Mouse (Mus musculus) intestine, postnatal 0 days (tissue): ENCODE measurements around the gene Clip2. TPM values are rescaled to one million over a fixed set of nuclear protein-coding genes. Genes with fewer than 3 reads are reported as not detected.
"Not testable (repeated sequence)": the region's sequence is repeated elsewhere in the genome, so short reads cannot be mapped to it uniquely, and the experiment has no call there.

Experiments
- ATAC-seq: fragments of 200-750 bp; cut with Nextera tagmentation; 2 replicates; pipeline ENCODE4 v1.8.0; 2017; ENCODE audit warnings: mild to moderate bottlenecking, moderate TSS enrichment, moderate library complexity
- H3K27ac ChIP-seq: fragments of 300-500 bp; sonication (generic); 2 replicates; pipeline ENCODE4 v1.5.1; 2014; ENCODE audit warnings: mild to moderate bottlenecking, low read depth, low read length, moderate library complexity
- H3K27me3 ChIP-seq: fragments of 300-500 bp; sonication (generic); replicated peaks from 2 replicates; pipeline ENCODE4 v1.6.1; 2014; ENCODE audit warnings: low read length, mixed read lengths; ENCODE audit not compliant: control insufficient read depth, insufficient read depth
- H3K36me3 ChIP-seq: fragments of 300-500 bp; sonication (generic); 2 replicates; pipeline ENCODE4 v1.6.1; 2014; ENCODE audit warnings: mild to moderate bottlenecking, moderate library complexity; ENCODE audit not compliant: control insufficient read depth, insufficient read depth
- H3K4me1 ChIP-seq: fragments of 300-500 bp; sonication (generic); replicated peaks from 2 replicates; pipeline ENCODE4 v1.6.1; 2014; ENCODE audit warnings: antibody characterized with exemption, low read length, mixed read lengths; ENCODE audit not compliant: control insufficient read depth, insufficient read depth
- H3K4me2 ChIP-seq: fragments of 300-500 bp; sonication (generic); replicated peaks from 2 replicates; pipeline ENCODE4 v1.6.1; 2014; ENCODE audit warnings: low read depth, mild to moderate bottlenecking, moderate library complexity
- H3K4me3 ChIP-seq: fragments of 300-500 bp; sonication (generic); 2 replicates; pipeline ENCODE4 v1.5.1; 2014; ENCODE audit warnings: low read depth, low read length
- H3K9ac ChIP-seq: fragments of 300-500 bp; sonication (generic); 2 replicates; pipeline ENCODE4 v1.6.1; 2014; ENCODE audit warnings: mild to moderate bottlenecking, low read depth, low read length
- H3K9me3 ChIP-seq: fragments of 300-500 bp; sonication (generic); 2 replicates; pipeline ENCODE4 v1.6.1; 2016; ENCODE audit warnings: mixed run types; ENCODE audit not compliant: control insufficient read depth
- CTCF ChIP-seq: sonication (generic); IDR thresholded peaks from 2 replicates; pipeline ENCODE4 v1.5.1; 2016; ENCODE audit warnings: low read depth, mild to moderate bottlenecking, control low read depth, antibody characterized with exemption, moderate library complexity
- WGBS: fragments of 180-500 bp; shearing (Covaris S2); extraction: QIAGEN DNeasy Blood & Tissue Kit; methylation state at CpG from one replicate; pipeline ENCODE4 v1.1.7; 2014; 5-methylcytosine and 5-hydroxymethylcytosine counted together
- polyA plus RNA-seq: library from polyadenylated mRNA; unstranded; fragments of >200 nt; fragmentation: Nextera tagmentation; extraction: Ambion mirVana; gene quantifications from 2 replicates; pipeline ENCODE4 v1.2.1, GENCODE M21; 2015

Clip2 gene
- polyA plus RNA-seq, 1 experiment from 2014 or later = 2.6 TPM

- TF ChIP-seq CTCF = peak; percentile 99
- ATAC-seq = peak; percentile 63
- Histone ChIP-seq H3K27me3 (no peaks in the 10 kb centered on the region), H3K9ac (no peak overlapping the region), H3K4me3 (no peak overlapping the region), H3K36me3 (peaks cover 19% of the 10 kb centered on the region), H3K4me2 (no peak overlapping the region), H3K27ac (no peak overlapping the region), H3K4me1 (no peaks in the 10 kb centered on the region), H3K9me3 (no peaks in the 10 kb centered on the region)
- WGBS = 57% methylated on average over 13 of the region's 13 CpGs
Measured at GRCm38 (mm10) chr5:134485900-134486665, 66.2 kb downstream of the Clip2 start.

GRCm38 (mm10) chr5:134485183-134485730 lies 67.0 kb downstream of the Clip2 start:
- peak; percentile 9; the same call in 1 of the 2 replicates for ATAC-seq
- Histone ChIP-seq H3K4me1 (no peaks in the 10 kb centered on the region), H3K4me2 (no peak overlapping the region), H3K9ac (no peak overlapping the region), H3K27me3 (no peaks in the 10 kb centered on the region), H3K4me3 (no peak overlapping the region), H3K27ac (no peak overlapping the region), H3K36me3 (peaks cover 12% of the 10 kb centered on the region), H3K9me3 (no peaks in the 10 kb centered on the region)
- 79% methylated on average over 7 of the region's 7 CpGs for WGBS
- no peak for TF ChIP-seq CTCF

- ATAC-seq = no peak
- no peak overlapping the region for H3K4me3 ChIP-seq
- no peak for TF ChIP-seq CTCF
- H3K9ac ChIP-seq = no peak overlapping the region
- WGBS = 84% methylated on average over 1 of the region's 1 CpGs
- no peaks in the 10 kb centered on the region for H3K9me3 ChIP-seq
- H3K27ac ChIP-seq = no peak overlapping the region
- H3K4me1 ChIP-seq = no peaks in the 10 kb centered on the region
- no peaks in the 10 kb centered on the region for H3K36me3 ChIP-seq
- no peaks in the 10 kb centered on the region for H3K27me3 ChIP-seq
- H3K4me2 ChIP-seq = no peak overlapping the region
Measured at GRCm38 (mm10) chr5:134483291-134483690, 68.9 kb downstream of the Clip2 start.

DNA sequence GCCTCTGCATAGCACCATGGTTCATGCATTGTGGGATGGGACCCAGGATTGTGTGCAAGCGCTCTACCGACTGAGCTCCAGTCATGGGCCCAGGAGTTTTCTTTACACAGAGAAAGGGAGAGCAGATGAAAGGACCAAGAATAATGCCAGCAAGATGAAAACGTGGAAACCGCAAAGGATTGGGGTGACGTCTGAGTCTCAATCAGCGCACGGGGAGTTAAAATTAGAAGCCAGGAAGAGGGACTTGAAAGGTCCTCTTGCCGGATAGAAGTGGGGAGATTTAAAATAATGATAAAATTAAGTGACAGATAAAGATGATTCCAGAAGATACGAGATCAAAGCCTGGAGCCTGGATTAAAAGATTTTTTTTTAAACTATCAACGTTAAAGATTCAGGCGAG lies 69.9 kb downstream of the Clip2 start:
- no peak for ATAC-seq
- no peak overlapping the region for H3K4me3 ChIP-seq
- WGBS = 69% methylated on average over 11 of the region's 11 CpGs
- no peak overlapping the region for H3K27ac ChIP-seq
- no peaks in the 10 kb centered on the region for H3K4me1 ChIP-seq
- H3K36me3 ChIP-seq = no peaks in the 10 kb centered on the region
- H3K9me3 ChIP-seq = no peaks in the 10 kb centered on the region
- no peak for TF ChIP-seq CTCF
- no peaks in the 10 kb centered on the region for H3K27me3 ChIP-seq
- no peak overlapping the region for H3K9ac ChIP-seq
- no peak overlapping the region for H3K4me2 ChIP-seq

DNA sequence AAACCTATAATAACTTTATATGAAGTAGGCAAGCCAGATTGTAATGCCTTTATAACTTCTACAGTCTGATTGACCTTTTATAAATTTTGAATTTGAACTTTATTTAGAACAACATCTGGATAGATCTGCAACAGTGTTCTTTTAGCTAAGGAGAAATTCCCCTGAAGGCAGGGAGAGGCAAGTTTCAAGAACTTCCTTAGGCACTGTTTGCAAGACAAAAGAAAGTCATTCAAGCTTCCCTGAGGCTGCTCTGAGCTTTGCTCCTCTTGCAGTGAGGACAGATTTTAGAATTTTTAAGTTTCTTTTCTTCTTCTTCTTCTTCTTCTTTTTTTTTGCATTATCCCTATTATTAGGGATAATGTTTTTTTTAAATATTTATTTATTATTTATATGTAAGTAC lies 73.3 kb downstream of the Clip2 start:
- not testable (repeated sequence) for H3K9ac ChIP-seq, H3K4me3 ChIP-seq, H3K4me1 ChIP-seq, H3K27ac ChIP-seq, H3K27me3 ChIP-seq, H3K36me3 ChIP-seq, ATAC-seq, H3K4me2 ChIP-seq, H3K9me3 ChIP-seq

DNA sequence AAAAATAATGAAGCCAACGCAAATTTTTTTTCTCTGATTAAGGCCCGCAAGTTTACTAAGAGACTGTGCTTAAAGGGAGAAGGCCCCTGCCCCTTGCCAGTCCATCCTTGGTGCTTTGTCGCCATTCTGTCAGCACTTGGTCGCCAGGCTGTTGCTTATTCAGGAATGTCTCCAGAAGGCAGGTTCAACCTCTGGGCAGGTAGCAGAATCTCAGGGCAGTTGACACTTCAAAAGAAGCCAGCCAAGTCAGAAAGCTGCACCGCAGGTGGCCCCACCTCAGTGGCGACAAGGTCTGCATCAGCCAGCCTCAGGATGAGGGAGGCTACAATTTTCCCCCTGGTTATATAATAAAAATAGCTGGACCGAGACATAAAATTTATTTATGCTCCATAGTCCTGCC lies 76.5 kb downstream of the Clip2 start:
- 92% methylated on average over 7 of the region's 7 CpGs for WGBS
- H3K36me3 ChIP-seq, H3K4me1 ChIP-seq, ATAC-seq, H3K27me3 ChIP-seq, H3K9ac ChIP-seq, H3K27ac ChIP-seq, H3K4me2 ChIP-seq, H3K4me3 ChIP-seq, H3K9me3 ChIP-seq: not testable (repeated sequence)
